10 mouse cellular contexts compared by ENCODE assay signal in the genomic region with DNA sequence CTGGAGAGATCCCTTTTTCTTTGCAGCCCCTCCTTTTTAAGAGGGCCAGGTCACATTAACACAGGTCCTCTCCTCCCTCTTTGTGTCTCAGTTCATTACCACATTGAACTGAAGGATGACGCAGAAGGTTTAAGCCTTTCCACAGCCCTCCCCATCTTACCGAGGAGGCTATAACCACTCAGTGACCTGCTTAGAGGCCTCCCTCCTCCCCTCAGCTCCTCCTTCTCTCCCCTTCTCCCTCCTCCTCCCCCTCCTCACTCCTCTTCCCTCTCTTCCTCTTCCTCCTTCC. TPM values are rescaled to one million over a fixed set of nuclear protein-coding genes. Genes with fewer than 3 reads are reported as not detected.
A peak's percentile ranks its signal among the peaks of the same experiment; 100 is the strongest.
DNase-seq lines count a peak whose midpoint lies in the region; ATAC-seq and TF ChIP-seq lines count a peak whose summit lies in the region.
"Had no signal": no experiment of that assay in that cellular context is flagged by ENCODE, and none has a peak within 500 bp of the region (broad histone marks: within the 10 kb centered on the region; RNA-seq: fewer than 3 reads in every experiment).

No protein-coding gene starts in this region.

- peak overlapping the region; percentile 35 for H3K4me2 ChIP-seq in lung, embryonic 14.5 days
- no peak overlapping the region; the same call in 1 of the 2 replicates for H3K4me2 ChIP-seq in embryonic facial prominence, embryonic 15.5 days (replicated peaks)
- H3K4me2 ChIP-seq in intestine, embryonic 14.5 days (ENCODE audit: low read length) = peak overlapping the region; percentile 26
- no peak overlapping the region for H3K4me2 ChIP-seq in neural tube, embryonic 13.5 days

- H3K9me3 ChIP-seq in lung, embryonic 14.5 days (ENCODE audit: low read depth, low read length) = no peaks in the 10 kb centered on the region
- no peaks in the 10 kb centered on the region for H3K9me3 ChIP-seq in embryonic facial prominence, embryonic 15.5 days (replicated peaks)
- H3K9me3 ChIP-seq in intestine, embryonic 14.5 days (ENCODE audit: control insufficient read depth, low read length) = no peaks in the 10 kb centered on the region
- H3K9me3 ChIP-seq in neural tube, embryonic 13.5 days = no peaks in the 10 kb centered on the region

- H3K36me3 ChIP-seq in lung, embryonic 14.5 days (ENCODE audit: insufficient read depth) = no peaks in the 10 kb centered on the region
- H3K36me3 ChIP-seq in embryonic facial prominence, embryonic 15.5 days = no peaks in the 10 kb centered on the region
- H3K36me3 ChIP-seq in intestine, embryonic 14.5 days (ENCODE audit: control insufficient read depth, insufficient read depth, low read length) = no peaks in the 10 kb centered on the region
- no peaks in the 10 kb centered on the region for H3K36me3 ChIP-seq in neural tube, embryonic 13.5 days

- WGBS in lung, embryonic 14.5 days = 17% methylated on average over 2 of the region's 2 CpGs
- WGBS in embryonic facial prominence, embryonic 15.5 days = 15% methylated on average over 2 of the region's 2 CpGs
- WGBS in intestine, embryonic 14.5 days = 26% methylated on average over 2 of the region's 2 CpGs
- WGBS in neural tube, embryonic 13.5 days = 42% methylated on average over 2 of the region's 2 CpGs

- H3K27ac ChIP-seq in lung, embryonic 14.5 days (ENCODE audit: low read depth) = peak overlapping the region; percentile 99
- H3K27ac ChIP-seq in embryonic facial prominence, embryonic 15.5 days (replicated peaks) = peak overlapping the region; percentile 97
- H3K27ac ChIP-seq in intestine, embryonic 14.5 days (ENCODE audit: low read depth) = peak overlapping the region; percentile 98
- H3K27ac ChIP-seq in neural tube, embryonic 13.5 days (replicated peaks) = peak overlapping the region; percentile 89
- H3K27ac ChIP-seq: liver, embryonic 14.5 days had no signal

- TF ChIP-seq CTCF in lung, embryonic 14.5 days (IDR thresholded peaks at IDR 0.05; ENCODE audit: low read depth) = no peak

- peaks cover 16% of the 10 kb centered on the region for H3K4me1 ChIP-seq in lung, embryonic 14.5 days (ENCODE audit: insufficient read depth)
- peaks cover 58% of the 10 kb centered on the region for H3K4me1 ChIP-seq in embryonic facial prominence, embryonic 15.5 days
- H3K4me1 ChIP-seq in intestine, embryonic 14.5 days (replicated peaks; ENCODE audit: control insufficient read depth, insufficient read depth, low read length) = peaks cover 35% of the 10 kb centered on the region
- H3K4me1 ChIP-seq in neural tube, embryonic 13.5 days (replicated peaks) = peaks cover 31% of the 10 kb centered on the region

- peak; percentile 60 for ATAC-seq in lung, embryonic 14.5 days (ENCODE audit: insufficient read depth)
- peak; percentile 35; the same call in 1 of the 2 replicates for ATAC-seq in embryonic facial prominence, embryonic 15.5 days (ENCODE audit: insufficient number of reproducible peaks, low FRiP score, low TSS enrichment, low read depth)
- peak; percentile 16; the same call in 1 of the 2 replicates for ATAC-seq in intestine, embryonic 14.5 days (replicated peaks; ENCODE audit: low FRiP score, low TSS enrichment, low read depth)
- ATAC-seq in neural tube, embryonic 13.5 days (ENCODE audit: low read depth) = no peak; the same call in 1 of the 2 replicates

- H3K27me3 ChIP-seq in lung, embryonic 14.5 days (ENCODE audit: insufficient read depth, low read length) = no peaks in the 10 kb centered on the region
- H3K27me3 ChIP-seq in embryonic facial prominence, embryonic 15.5 days = no peaks in the 10 kb centered on the region
- no peaks in the 10 kb centered on the region for H3K27me3 ChIP-seq in intestine, embryonic 14.5 days (replicated peaks; ENCODE audit: control insufficient read depth, insufficient read depth, low read length)
- no peaks in the 10 kb centered on the region for H3K27me3 ChIP-seq in neural tube, embryonic 13.5 days

- no peak for DNase-seq in lung, embryonic 14.5 days
- DNase-seq in lung, postnatal 25 days (ENCODE audit: low spot score) = no peak
- no peak for DNase-seq in intestine, embryonic 14.5 days (ENCODE audit: low spot score)
- no peak for DNase-seq in cerebellum, adult 9-11 months
- no peak for DNase-seq in layer of hippocampus, postnatal 14 days (ENCODE audit: low spot score in 2 of 2)
- no peak for DNase-seq in adipocyte (ENCODE audit: low spot score)
- DNase-seq: right cerebral cortex, postnatal 25 days had no signal

- no peak overlapping the region for H3K4me3 ChIP-seq in lung, embryonic 14.5 days (ENCODE audit: low read depth, low read length)
- H3K4me3 ChIP-seq in embryonic facial prominence, embryonic 15.5 days (replicated peaks) = no peak overlapping the region
- H3K4me3 ChIP-seq in intestine, embryonic 14.5 days (ENCODE audit: low read depth, low read length) = no peak overlapping the region
- H3K4me3 ChIP-seq in neural tube, embryonic 13.5 days = no peak overlapping the region

- H3K9ac ChIP-seq in lung, embryonic 14.5 days = peak overlapping the region; percentile 33
- H3K9ac ChIP-seq in embryonic facial prominence, embryonic 15.5 days = no peak overlapping the region
- peak overlapping the region; percentile 22 for H3K9ac ChIP-seq in intestine, embryonic 14.5 days (ENCODE audit: low read length)
- peak overlapping the region; percentile 54; the same call in 1 of the 2 replicates for H3K9ac ChIP-seq in neural tube, embryonic 13.5 days
- H3K9ac ChIP-seq: liver, embryonic 14.5 days had no signal

RNA-seq across cellular contexts. Expression of a gene that starts 7.6 kb away (rescaled TPM):
- polyA plus RNA-seq in lung, embryonic 14.5 days (2014; fragmentation: Nextera tagmentation; extraction: Ambion mirVana) = 0.09 and 0.12 TPM in 2 replicates
- polyA plus RNA-seq in embryonic facial prominence, embryonic 15.5 days (2015; fragmentation: Nextera tagmentation; extraction: Ambion mirVana) = 0.26 and 0.33 TPM in 2 replicates
- polyA plus RNA-seq in intestine, embryonic 14.5 days (2014; fragmentation: Nextera tagmentation; extraction: Ambion mirVana) = 0.58 and 0.84 TPM in 2 replicates
- polyA plus RNA-seq in neural tube, embryonic 13.5 days (2015; fragmentation: Nextera tagmentation; extraction: Ambion mirVana) = not detected in 2 replicates
- total RNA-seq in layer of hippocampus, postnatal 14 days (2021) = under 1 TPM in 1 of 2 experiments, not detected in 1; 0.25 TPM

RNA-seq across cellular contexts. Expression of a gene that starts 13.5 kb away (rescaled TPM):
- polyA plus RNA-seq in lung, embryonic 14.5 days (2014; fragmentation: Nextera tagmentation; extraction: Ambion mirVana) = 0.51 and 1.3 TPM in 2 replicates
- polyA plus RNA-seq in embryonic facial prominence, embryonic 15.5 days (2015; fragmentation: Nextera tagmentation; extraction: Ambion mirVana) = 5.8 and 6.9 TPM in 2 replicates
- 0.35 and 0.65 TPM in 2 replicates for polyA plus RNA-seq in intestine, embryonic 14.5 days (2014; fragmentation: Nextera tagmentation; extraction: Ambion mirVana)
- polyA plus RNA-seq in neural tube, embryonic 13.5 days (2015; fragmentation: Nextera tagmentation; extraction: Ambion mirVana) = 2.4 and 3.7 TPM in 2 replicates
- under 1 TPM in 1 of 2 experiments, not detected in 1; 0.90 TPM for total RNA-seq in layer of hippocampus, postnatal 14 days (2021)

Comparison
In these comparisons a context has a peak if more than half of its experiments do, and no peak if none do; other contexts are left out.
1. H3K4me2 ChIP-seq: peak in lung, embryonic 14.5 days (single experiment) and intestine, embryonic 14.5 days (single experiment); none in embryonic facial prominence, embryonic 15.5 days (single experiment) and neural tube, embryonic 13.5 days (single experiment).
2. Peak in every context shown above with its lines, with median percentiles within 50 percentile points of each other: H3K27ac ChIP-seq.